Comparison of ENCODE assay signal across 16 mouse cellular contexts in the genomic region with DNA sequence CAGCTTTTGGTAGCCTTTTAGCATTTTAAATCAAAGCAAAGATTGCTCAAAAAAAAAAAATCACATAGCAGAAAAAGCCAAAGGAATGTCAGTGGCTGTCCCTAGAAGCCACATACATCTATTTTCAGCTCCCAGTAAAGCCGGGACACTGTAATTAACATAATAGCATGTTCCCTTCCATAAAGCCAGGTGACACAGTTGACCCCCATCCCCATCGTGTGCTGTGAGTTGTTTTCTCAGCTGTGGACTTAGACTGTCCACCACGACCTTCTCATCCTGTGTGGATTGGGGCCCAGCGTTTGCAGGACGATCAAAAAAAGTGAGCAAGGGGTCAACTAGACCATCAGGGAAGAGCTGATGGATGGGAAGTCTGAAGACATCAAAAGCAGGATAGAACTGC.
"Had no signal": no experiment of that assay in that cellular context is flagged by ENCODE, and none has a peak within 500 bp of the region (broad histone marks: within the 10 kb centered on the region; RNA-seq: fewer than 3 reads in every experiment).

No protein-coding gene starts in this region.

- H3K27me3 ChIP-seq: lung, embryonic 15.5 days; midbrain, embryonic 12.5 days; neural tube, embryonic 12.5 days; stomach, embryonic 15.5 days had no signal

- ATAC-seq: lung, postnatal 0 days had no signal

- H3K27ac ChIP-seq: lung, embryonic 15.5 days; macrophage; midbrain, embryonic 12.5 days; neural tube, embryonic 12.5 days; stomach, embryonic 15.5 days; stomach, postnatal 0 days had no signal

- H3K9ac ChIP-seq: lung, embryonic 15.5 days; midbrain, embryonic 12.5 days; neural tube, embryonic 12.5 days; stomach, embryonic 15.5 days had no signal

- H3K4me2 ChIP-seq: lung, embryonic 15.5 days; midbrain, embryonic 12.5 days; neural tube, embryonic 12.5 days; stomach, embryonic 15.5 days had no signal

- H3K4me1 ChIP-seq: megakaryocyte, embryonic 14.5 days; neural tube, embryonic 12.5 days had no signal

- H3K9me3 ChIP-seq: lung, embryonic 15.5 days; megakaryocyte, embryonic 14.5 days; midbrain, embryonic 12.5 days; neural tube, embryonic 12.5 days; stomach, embryonic 15.5 days had no signal

- H3K36me3 ChIP-seq: lung, embryonic 15.5 days; midbrain, embryonic 12.5 days; neural tube, embryonic 12.5 days; stomach, embryonic 15.5 days had no signal

- H3K4me3 ChIP-seq: lung, embryonic 15.5 days; megakaryocyte, embryonic 14.5 days; midbrain, embryonic 12.5 days; neural tube, embryonic 12.5 days; stomach, embryonic 15.5 days had no signal

- DNase-seq: lung, adult 2 months; lung, postnatal 14 days; lung, postnatal 36 days; midbrain, embryonic 14.5 days; right cerebral cortex, postnatal 14 days; thymus, adult 2 months; thymus, postnatal 25 days; thymus, postnatal 4 days had no signal
